Mouse (Mus musculus): ENCODE measurements at regions not wholly inside any gene's neighbourhood (a gene's known extent, or its start where the extent isn't known, plus 50 kb on each side); places are given as distances from the start of the nearest gene placed in this dataset.

DNA sequence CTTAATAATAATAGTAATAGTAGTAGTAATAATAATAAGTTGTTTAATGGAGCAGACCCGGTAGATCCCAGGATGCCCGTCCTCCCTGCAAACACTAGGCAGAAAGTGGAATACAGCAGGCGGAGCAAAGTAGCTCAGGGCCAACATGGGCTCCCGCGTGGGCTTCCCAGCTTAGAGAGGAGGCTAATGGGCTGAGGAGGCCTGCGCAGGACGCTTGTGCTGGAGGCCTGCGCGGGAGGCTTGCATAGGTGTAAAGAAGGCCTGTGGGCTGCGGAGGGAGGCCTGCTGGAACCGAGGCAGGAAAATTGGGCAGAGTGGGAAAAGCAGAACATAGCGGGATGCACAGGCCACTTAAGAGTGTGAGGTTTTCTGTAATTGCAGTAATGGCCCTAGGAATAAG is 365.4 kb downstream of the Etnk1 start:
- TF ChIP-seq CTCF (IDR thresholded peaks at IDR 0.05; ENCODE audit: borderline replicate concordance, extremely low read depth, insufficient read depth, insufficient read length) = no peak
- TF ChIP-seq POLR2A (IDR thresholded peaks at IDR 0.05; ENCODE audit: borderline replicate concordance, extremely low read depth, insufficient read depth, insufficient read length, poor library complexity, severe bottlenecking) = no peak

All from brain, embryonic 14.5 days (tissue).